Mouse (Mus musculus) cerebellum, adult 8-10 months (tissue): ENCODE results near the gene Pik3r6.

Experiments
- DNase-seq: peaks from one replicate; pipeline ENCODE4 v3.0.0; 2022

Gene Pik3r6

DNA sequence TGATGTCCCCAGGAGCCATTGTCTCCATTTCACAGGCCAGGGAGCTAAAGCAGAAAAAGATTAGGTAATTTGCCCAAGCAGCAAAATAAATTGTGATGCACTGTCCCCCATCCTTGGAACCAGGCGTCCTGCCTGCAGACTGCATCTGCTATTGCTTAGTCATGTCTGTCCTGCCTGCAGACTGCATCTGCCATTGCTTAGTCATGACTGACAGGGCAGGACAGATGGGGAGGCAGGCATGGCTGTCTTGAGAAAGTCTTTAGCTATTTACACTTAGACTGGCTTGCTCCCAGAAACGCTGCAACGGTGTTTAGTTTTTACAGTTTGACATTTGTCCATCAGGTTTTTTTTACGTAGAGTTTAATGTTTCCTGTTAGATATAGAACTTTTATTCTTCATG is 33.6 kb downstream of the Pik3r6 start:
- DNase-seq, result no peak

GRCm38 (mm10) chr11:68539621-68540020 is 36.8 kb downstream of the Pik3r6 start:
- DNase-seq, result no peak

- DNase-seq, result no peak
Observed at GRCm38 (mm10) chr11:68544554-68544953, 41.7 kb downstream of the Pik3r6 start.

DNA sequence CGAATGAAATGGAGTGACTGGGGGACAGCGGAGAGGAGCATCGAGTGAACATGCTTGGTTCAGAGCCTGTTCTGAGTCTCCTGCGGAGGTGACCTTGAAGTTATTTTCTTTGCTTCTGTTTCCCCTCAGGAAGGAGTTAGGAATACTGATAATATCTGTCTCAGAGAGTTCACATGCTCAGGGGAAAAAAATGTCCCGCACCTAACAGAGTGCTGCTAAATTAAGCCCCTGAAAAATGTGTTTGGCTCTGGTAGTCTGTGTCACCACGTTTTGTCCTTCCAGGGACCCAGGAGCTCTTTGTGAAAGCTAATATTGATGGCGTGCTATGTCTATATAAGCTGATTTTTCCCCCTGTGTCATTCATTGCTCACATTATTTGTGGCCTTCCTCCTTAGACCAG is 42.4 kb downstream of the Pik3r6 start:
- DNase-seq, result no peak

DNA sequence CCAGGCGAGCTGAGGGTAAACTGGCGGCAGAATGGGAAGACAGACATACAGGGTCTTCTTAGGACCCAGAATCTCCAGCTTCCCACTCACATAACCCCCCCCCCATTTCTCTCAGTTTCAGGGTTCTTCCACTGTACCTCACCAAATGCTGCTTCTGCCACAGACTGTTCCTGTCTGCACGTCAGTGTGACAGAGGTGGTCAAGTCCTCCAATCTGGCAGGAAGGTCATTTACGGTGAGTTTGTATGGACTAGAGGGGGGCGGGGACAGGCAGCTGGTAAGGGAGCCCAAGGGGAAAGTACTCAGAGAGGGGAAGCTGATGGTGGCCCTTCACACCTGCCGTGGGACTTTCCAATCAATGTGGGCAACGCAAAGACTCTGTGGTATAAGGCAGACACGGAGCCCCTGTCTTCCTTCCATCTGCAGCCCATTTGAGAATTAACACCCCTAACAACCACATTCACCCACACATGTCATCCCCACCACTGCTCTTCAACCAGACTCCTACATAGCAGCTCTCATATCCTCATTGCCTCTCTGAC is 42.9 kb downstream of the Pik3r6 start:
- DNase-seq, result no peak

DNA sequence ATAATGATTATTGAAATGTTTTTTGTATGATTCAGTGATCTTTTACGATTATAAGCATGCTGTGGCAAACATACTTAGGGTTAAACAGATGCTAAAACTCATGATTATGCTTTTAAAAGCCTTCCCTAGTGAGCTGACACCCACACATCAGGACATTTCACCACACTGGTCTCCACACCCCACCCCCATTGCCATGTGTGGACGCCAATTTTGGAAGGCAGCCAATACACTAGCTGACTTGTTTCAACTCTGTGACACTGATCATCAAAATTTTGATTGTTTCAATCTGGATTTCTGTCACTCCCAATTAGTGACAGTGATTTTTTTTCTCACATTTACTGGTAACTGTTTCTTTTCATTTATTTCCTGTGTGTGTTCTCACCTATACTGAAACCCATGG is 44.7 kb downstream of the Pik3r6 start:
- no peak for DNase-seq

GRCm38 (mm10) chr11:68549597-68549996 is 46.8 kb downstream of the Pik3r6 start:
- no peak for DNase-seq

DNA sequence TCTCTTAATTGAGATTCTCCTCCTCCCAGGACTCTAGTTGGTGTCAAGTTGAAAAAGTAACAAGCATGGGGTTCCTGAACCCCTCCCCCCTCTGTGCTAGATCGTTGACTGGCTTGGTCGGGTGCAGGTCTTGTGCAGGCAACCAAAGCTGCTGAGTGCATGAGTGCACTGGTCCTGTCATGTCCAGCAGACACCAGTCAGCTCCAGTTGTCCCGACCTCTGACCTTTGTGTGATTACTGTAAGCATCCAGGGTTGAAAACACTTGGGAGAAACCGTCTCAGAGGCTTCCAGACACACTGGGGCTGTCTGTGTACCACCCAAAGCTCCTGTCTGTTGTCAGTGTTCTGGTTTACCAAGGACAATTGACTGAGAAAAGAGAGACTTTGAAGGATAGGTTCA is 47.5 kb downstream of the Pik3r6 start:
- DNase-seq, result no peak

- DNase-seq, result no peak
Observed at GRCm38 (mm10) chr11:68553981-68554471, 51.2 kb downstream of the Pik3r6 start.

- DNase-seq, result peak; percentile 39
Observed at GRCm38 (mm10) chr11:68555918-68556584, 53.2 kb downstream of the Pik3r6 start, which contains the start of gene Mfsd6l. Gene Mfsd6l (plus strand): TSS chr11:68556186.

DNA sequence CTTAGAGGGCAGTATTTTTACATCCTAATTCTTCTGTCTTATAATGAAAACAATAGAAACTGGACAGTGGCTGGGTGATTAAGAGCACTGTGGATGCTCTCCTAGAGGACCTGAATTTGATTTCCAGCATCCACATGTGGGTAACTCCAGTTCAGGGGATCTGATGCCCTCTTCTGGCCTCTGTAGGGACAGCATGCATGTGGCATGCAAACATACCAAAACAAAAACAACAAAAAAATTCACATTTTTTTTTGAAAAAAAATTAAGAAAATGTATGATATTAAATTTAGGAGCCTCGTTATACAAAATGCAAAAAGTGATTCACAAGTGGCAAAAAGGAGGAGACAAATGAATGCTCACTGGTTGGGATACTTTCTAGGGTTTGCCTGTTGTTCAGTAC is 56.7 kb downstream of the Pik3r6 start:
- DNase-seq, result no peak

DNA sequence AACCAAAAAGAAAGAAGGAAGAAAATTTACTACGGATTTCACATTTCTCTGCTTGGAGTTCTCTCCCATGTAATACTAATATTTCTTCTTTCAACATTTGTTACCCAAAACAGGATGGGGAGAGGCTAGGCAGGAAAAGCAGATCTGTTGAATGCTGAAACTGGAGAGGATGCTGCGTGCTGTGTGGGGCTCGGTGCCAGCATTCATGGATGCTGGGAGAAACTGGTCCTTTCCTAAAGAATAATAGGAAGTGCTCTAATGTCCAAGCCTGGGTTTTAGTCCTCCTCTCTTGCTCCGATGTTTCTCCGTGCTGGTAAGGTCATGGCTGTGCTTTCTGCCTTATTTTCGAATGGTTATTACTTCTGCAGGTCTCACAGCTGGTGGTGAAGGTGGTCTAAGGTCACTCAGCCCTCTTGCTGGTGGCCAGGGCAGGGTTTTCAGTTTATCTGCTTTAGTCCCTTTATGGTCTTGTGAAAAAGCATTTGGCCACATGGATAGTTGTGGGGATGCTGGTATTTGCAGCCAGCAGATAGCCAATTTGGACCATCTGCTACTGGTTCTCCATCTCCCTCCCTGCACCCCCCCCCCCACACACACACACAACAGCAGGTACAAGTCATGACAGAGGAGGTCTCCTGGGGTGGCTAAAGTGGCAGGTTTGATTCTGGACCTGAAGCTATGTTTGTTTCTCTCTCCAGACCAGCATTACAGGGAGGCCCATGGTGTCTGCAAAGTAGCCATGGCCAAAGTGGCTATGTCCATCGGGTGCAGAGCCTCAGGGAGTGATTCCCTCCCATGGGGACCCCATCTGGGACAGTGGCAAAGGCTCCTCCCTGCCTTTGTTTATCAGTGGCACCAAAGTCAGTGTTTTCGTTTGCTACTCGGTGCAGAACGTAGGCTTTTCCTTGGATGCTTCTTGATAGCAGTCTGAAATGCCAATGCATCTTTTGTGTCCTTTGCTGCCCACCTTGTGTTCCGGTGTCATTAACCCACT is 59.4 kb downstream of the Pik3r6 start:
- DNase-seq, result peak; percentile 51

DNA sequence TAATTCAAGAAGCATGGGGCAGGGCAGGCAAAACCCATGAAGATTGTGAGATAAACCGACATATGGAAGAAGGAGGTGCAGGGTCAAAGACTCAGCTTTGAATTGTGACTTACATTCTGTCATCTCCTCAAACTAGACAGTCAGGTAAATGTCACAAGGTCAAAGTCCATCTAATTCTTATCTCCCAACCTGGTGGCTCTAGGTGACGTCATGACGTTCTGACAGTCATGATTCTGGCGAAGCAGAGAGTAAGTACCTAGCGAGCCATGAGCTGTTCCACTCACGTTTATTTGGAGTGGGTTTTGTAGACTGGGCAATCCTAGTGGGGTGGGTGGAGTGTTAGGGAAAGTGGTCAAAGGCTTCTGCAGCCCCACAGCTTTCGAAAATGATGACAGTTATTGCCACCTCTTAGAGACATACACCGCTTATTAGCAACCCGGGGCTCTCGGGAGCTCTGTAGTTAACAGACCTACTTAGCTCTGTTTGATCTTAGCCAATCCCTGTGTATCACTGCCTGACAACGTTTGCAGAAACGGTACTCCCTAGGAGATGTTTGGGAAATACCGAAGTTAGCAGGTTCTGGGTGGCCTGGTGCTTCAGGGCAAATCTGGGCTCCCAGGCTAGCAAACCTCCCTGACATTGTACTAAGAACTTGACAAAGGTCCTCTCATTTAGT is 61.7 kb downstream of the Pik3r6 start:
- no peak for DNase-seq

DNA sequence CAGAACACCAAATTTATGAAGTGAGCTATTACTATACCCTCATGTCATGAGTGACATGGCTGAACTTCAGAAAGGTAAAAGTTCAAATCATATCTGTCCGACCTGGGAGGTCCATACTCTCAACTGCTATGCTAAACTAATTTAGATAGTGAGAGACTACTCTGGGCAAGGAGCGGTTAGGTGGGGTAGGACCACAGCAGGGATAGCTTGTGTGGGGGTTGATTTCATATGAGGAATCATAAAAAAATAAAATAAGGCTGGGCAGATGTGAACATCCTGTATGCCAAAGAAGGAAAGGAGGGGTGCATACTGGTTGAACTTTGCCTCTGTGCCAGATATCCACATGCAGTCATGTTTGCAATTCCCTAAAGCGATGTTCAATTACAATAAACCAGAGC is 62.2 kb downstream of the Pik3r6 start:
- DNase-seq, result no peak

- peak; percentile 89 for DNase-seq
Observed at GRCm38 (mm10) chr11:68566447-68567059, 63.7 kb downstream of the Pik3r6 start.

DNA sequence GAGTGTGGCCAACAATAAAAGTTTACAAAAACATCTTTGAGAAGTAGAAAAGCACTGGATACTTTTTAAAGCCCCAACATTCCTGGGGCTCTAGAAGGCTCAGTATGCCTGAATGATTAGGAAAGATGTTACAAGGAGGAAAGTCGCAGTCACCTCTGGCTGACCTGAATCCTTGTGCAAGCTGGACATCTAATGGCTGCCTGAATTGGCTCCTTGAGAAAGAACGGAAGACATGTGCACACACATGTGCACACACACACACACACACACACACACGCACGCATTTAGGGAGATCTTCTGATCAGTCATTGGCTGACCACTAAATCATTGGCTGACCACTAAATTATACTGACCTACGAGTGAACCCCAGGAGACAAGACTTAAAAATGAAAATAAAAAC is 68.0 kb downstream of the Pik3r6 start:
- no peak for DNase-seq

- DNase-seq, result no peak
Observed at GRCm38 (mm10) chr11:68577076-68577475, 74.3 kb downstream of the Pik3r6 start.

DNA sequence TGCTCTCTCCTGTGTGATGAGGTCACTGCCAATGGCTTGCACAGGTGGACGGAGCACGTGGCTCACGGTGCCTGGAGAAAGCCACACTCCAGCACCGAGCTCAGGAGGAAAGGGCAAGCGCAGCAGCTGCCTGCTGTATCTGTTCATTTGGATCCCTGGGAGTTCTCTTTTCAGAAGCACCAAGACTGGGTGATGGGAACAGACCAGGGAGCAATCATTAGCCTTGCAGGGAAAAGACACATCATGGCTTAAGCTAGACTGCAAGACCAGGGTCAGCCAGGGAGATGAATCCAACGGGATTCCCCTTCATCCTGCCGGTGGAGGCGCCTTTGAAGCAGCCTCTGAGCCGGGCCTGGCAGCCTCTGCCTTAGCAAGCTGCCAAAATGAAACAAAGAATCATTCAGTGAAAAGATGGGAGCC is 76.7 kb downstream of the Pik3r6 start:
- peak; percentile 57 for DNase-seq

- DNase-seq, result no peak
Observed at GRCm38 (mm10) chr11:68580566-68580965, 77.7 kb downstream of the Pik3r6 start.

GRCm38 (mm10) chr11:68583225-68583624 is 80.4 kb downstream of the Pik3r6 start:
- no peak for DNase-seq

- DNase-seq, result no peak
Observed at GRCm38 (mm10) chr11:68583906-68584480, 81.2 kb downstream of the Pik3r6 start.

- DNase-seq, result no peak
Observed at GRCm38 (mm10) chr11:68585890-68586289, 83.1 kb downstream of the Pik3r6 start.
